Mouse (Mus musculus): ENCODE results near the gene Ckmt2. TPM values are rescaled to one million over a fixed set of nuclear protein-coding genes. Genes with fewer than 3 reads are reported as not detected.

The Ckmt2 gene
- polyA plus RNA-seq, 1 experiment from 2014 or later = 23.8 TPM

- no peaks in the 10 kb centered on the region for H3K4me1 ChIP-seq (ENCODE audit: control insufficient read depth, insufficient read depth, low read length)
- no peak overlapping the region for H3K4me2 ChIP-seq (ENCODE audit: low read depth, low read length)
- no peak overlapping the region for H3K9ac ChIP-seq (ENCODE audit: low read length)
- WGBS = 76% methylated on average over 10 of the region's 10 CpGs
- H3K9me3 ChIP-seq (replicated peaks; ENCODE audit: control insufficient read depth, low read length) = no peaks in the 10 kb centered on the region
- no peak overlapping the region for H3K27ac ChIP-seq (ENCODE audit: low read length)
- H3K36me3 ChIP-seq (ENCODE audit: control insufficient read depth, insufficient read depth, low read length) = no peaks in the 10 kb centered on the region
- no peak overlapping the region for H3K4me3 ChIP-seq (replicated peaks; ENCODE audit: low read length)
- no peak for ATAC-seq (ENCODE audit: insufficient read depth, low FRiP score)
- H3K27me3 ChIP-seq (ENCODE audit: control insufficient read depth, insufficient read depth, low read length) = no peaks in the 10 kb centered on the region
Observed at GRCm38 (mm10) chr13:91877350-91877749, 665 bp upstream of the Ckmt2 start.

DNA sequence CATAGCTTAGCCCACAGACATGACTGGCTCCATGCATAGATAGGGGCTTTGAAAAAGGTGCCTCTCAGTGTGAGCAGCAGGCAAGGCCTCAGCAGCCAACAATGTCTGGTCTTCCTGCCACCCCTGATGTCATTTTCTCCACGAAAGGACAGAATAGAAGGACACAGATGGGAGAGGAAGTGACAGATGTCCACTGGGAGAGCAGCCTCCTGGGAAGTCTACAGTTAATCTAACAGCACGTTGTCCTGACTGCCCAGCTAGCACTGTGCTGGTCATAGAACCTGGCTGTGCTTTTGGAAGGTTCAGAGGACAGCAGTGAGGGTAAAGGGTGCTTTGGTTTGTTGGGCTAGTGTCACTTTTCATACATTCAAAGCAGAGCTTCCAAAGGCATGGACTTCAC lies 1.1 kb downstream of the Ckmt2 start:
- H3K9ac ChIP-seq (ENCODE audit: low read length) = no peak overlapping the region

GRCm38 (mm10) chr13:91874565-91874964 lies 2.1 kb downstream of the Ckmt2 start:
- H3K27ac ChIP-seq (ENCODE audit: low read length) = no peak overlapping the region
- H3K27me3 ChIP-seq (ENCODE audit: control insufficient read depth, insufficient read depth, low read length) = no peaks in the 10 kb centered on the region
- H3K9me3 ChIP-seq (replicated peaks; ENCODE audit: control insufficient read depth, low read length) = no peaks in the 10 kb centered on the region
- no peaks in the 10 kb centered on the region for H3K36me3 ChIP-seq (ENCODE audit: control insufficient read depth, insufficient read depth, low read length)
- WGBS = 77% methylated on average over 7 of the region's 7 CpGs
- no peak for ATAC-seq (ENCODE audit: insufficient read depth, low FRiP score)
- no peaks in the 10 kb centered on the region for H3K4me1 ChIP-seq (ENCODE audit: control insufficient read depth, insufficient read depth, low read length)
- H3K4me3 ChIP-seq (replicated peaks; ENCODE audit: low read length) = no peak overlapping the region
- no peak overlapping the region for H3K4me2 ChIP-seq (ENCODE audit: low read depth, low read length)
- H3K9ac ChIP-seq (ENCODE audit: low read length) = no peak overlapping the region

More for the DNA sequence above, 1.1 kb downstream of the Ckmt2 start:
- no peak for ATAC-seq (ENCODE audit: insufficient read depth, low FRiP score)
- Histone ChIP-seq H3K27ac (ENCODE audit: low read length) (no peak overlapping the region), H3K36me3 (ENCODE audit: control insufficient read depth, insufficient read depth, low read length) (no peaks in the 10 kb centered on the region), H3K27me3 (ENCODE audit: control insufficient read depth, insufficient read depth, low read length) (no peaks in the 10 kb centered on the region), H3K9me3 (replicated peaks; ENCODE audit: control insufficient read depth, low read length) (no peaks in the 10 kb centered on the region), H3K4me1 (ENCODE audit: control insufficient read depth, insufficient read depth, low read length) (no peaks in the 10 kb centered on the region), H3K4me2 (ENCODE audit: low read depth, low read length) (no peak overlapping the region), H3K4me3 (replicated peaks; ENCODE audit: low read length) (no peak overlapping the region)
- 43% methylated on average over 2 of the region's 2 CpGs for WGBS

GRCm38 (mm10) chr13:91873734-91874329 lies 2.9 kb downstream of the Ckmt2 start:
- 63% methylated on average over 7 of the region's 7 CpGs for WGBS
- Histone ChIP-seq H3K9me3 (replicated peaks; ENCODE audit: control insufficient read depth, low read length) (no peaks in the 10 kb centered on the region), H3K27me3 (ENCODE audit: control insufficient read depth, insufficient read depth, low read length) (no peaks in the 10 kb centered on the region), H3K36me3 (ENCODE audit: control insufficient read depth, insufficient read depth, low read length) (no peaks in the 10 kb centered on the region), H3K4me1 (ENCODE audit: control insufficient read depth, insufficient read depth, low read length) (no peaks in the 10 kb centered on the region), H3K9ac (ENCODE audit: low read length) (no peak overlapping the region), H3K4me2 (ENCODE audit: low read depth, low read length) (no peak overlapping the region), H3K27ac (ENCODE audit: low read length) (no peak overlapping the region), H3K4me3 (replicated peaks; ENCODE audit: low read length) (no peak overlapping the region)
- no peak for ATAC-seq (ENCODE audit: insufficient read depth, low FRiP score)

GRCm38 (mm10) chr13:91868577-91868976 lies 8.1 kb downstream of the Ckmt2 start:
- H3K9me3 ChIP-seq (replicated peaks; ENCODE audit: control insufficient read depth, low read length) = no peaks in the 10 kb centered on the region
- H3K4me2 ChIP-seq (ENCODE audit: low read depth, low read length) = no peak overlapping the region
- no peak overlapping the region for H3K27ac ChIP-seq (ENCODE audit: low read length)
- H3K27me3 ChIP-seq (ENCODE audit: control insufficient read depth, insufficient read depth, low read length) = no peaks in the 10 kb centered on the region
- no peaks in the 10 kb centered on the region for H3K36me3 ChIP-seq (ENCODE audit: control insufficient read depth, insufficient read depth, low read length)
- no peak overlapping the region for H3K9ac ChIP-seq (ENCODE audit: low read length)
- ATAC-seq (ENCODE audit: insufficient read depth, low FRiP score) = no peak
- 81% methylated on average over 1 of the region's 1 CpGs for WGBS
- no peak overlapping the region for H3K4me3 ChIP-seq (replicated peaks; ENCODE audit: low read length)
- no peaks in the 10 kb centered on the region for H3K4me1 ChIP-seq (ENCODE audit: control insufficient read depth, insufficient read depth, low read length)

DNA sequence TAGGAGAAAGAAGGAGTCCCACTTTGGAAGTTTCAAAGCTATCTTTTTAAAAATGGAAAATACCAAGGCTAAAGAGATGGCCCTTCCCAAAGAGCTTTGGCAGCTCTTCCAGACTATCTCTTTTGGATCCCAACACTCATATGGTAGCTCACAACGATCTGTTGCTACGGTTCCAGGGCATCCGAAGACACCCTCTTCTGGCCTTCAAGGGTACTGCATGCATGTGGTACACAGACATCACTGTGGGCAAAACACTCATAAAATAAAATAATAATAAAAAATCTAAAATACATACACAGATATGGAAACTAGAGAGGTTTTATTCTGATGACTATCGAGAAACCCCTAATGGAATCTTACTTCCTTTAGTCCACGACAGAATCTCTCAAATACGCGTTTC lies 17.9 kb downstream of the Ckmt2 start:
- Histone ChIP-seq H3K27ac (ENCODE audit: low read length) (no peak overlapping the region), H3K27me3 (ENCODE audit: control insufficient read depth, insufficient read depth, low read length) (no peaks in the 10 kb centered on the region), H3K36me3 (ENCODE audit: control insufficient read depth, insufficient read depth, low read length) (no peaks in the 10 kb centered on the region), H3K9ac (ENCODE audit: low read length) (no peak overlapping the region), H3K4me3 (replicated peaks; ENCODE audit: low read length) (no peak overlapping the region), H3K9me3 (replicated peaks; ENCODE audit: control insufficient read depth, low read length) (no peaks in the 10 kb centered on the region), H3K4me2 (ENCODE audit: low read depth, low read length) (no peak overlapping the region), H3K4me1 (ENCODE audit: control insufficient read depth, insufficient read depth, low read length) (no peaks in the 10 kb centered on the region)
- 81% methylated on average over 7 of the region's 7 CpGs for WGBS
- ATAC-seq (ENCODE audit: insufficient read depth, low FRiP score) = no peak

- H3K4me3 ChIP-seq (replicated peaks; ENCODE audit: low read length) = no peak overlapping the region
- no peaks in the 10 kb centered on the region for H3K9me3 ChIP-seq (replicated peaks; ENCODE audit: control insufficient read depth, low read length)
- H3K4me2 ChIP-seq (ENCODE audit: low read depth, low read length) = no peak overlapping the region
- H3K9ac ChIP-seq (ENCODE audit: low read length) = no peak overlapping the region
- H3K27me3 ChIP-seq (ENCODE audit: control insufficient read depth, insufficient read depth, low read length) = no peaks in the 10 kb centered on the region
- H3K36me3 ChIP-seq (ENCODE audit: control insufficient read depth, insufficient read depth, low read length) = no peaks in the 10 kb centered on the region
- no peaks in the 10 kb centered on the region for H3K4me1 ChIP-seq (ENCODE audit: control insufficient read depth, insufficient read depth, low read length)
- WGBS = 64% methylated on average over 8 of the region's 8 CpGs
- no peak overlapping the region for H3K27ac ChIP-seq (ENCODE audit: low read length)
- ATAC-seq (ENCODE audit: insufficient read depth, low FRiP score) = no peak
Observed at GRCm38 (mm10) chr13:91857427-91857826, 19.3 kb downstream of the Ckmt2 start.

- Histone ChIP-seq H3K36me3 (ENCODE audit: control insufficient read depth, insufficient read depth, low read length) (no peaks in the 10 kb centered on the region), H3K9me3 (replicated peaks; ENCODE audit: control insufficient read depth, low read length) (no peaks in the 10 kb centered on the region), H3K27me3 (ENCODE audit: control insufficient read depth, insufficient read depth, low read length) (no peaks in the 10 kb centered on the region), H3K4me1 (ENCODE audit: control insufficient read depth, insufficient read depth, low read length) (no peaks in the 10 kb centered on the region), H3K4me2 (ENCODE audit: low read depth, low read length) (no peak overlapping the region), H3K9ac (ENCODE audit: low read length) (no peak overlapping the region), H3K4me3 (replicated peaks; ENCODE audit: low read length) (no peak overlapping the region), H3K27ac (ENCODE audit: low read length) (no peak overlapping the region)
- 61% methylated on average over 3 of the region's 3 CpGs for WGBS
- no peak for ATAC-seq (ENCODE audit: insufficient read depth, low FRiP score)
Observed at GRCm38 (mm10) chr13:91854412-91854811, 22.3 kb downstream of the Ckmt2 start.

DNA sequence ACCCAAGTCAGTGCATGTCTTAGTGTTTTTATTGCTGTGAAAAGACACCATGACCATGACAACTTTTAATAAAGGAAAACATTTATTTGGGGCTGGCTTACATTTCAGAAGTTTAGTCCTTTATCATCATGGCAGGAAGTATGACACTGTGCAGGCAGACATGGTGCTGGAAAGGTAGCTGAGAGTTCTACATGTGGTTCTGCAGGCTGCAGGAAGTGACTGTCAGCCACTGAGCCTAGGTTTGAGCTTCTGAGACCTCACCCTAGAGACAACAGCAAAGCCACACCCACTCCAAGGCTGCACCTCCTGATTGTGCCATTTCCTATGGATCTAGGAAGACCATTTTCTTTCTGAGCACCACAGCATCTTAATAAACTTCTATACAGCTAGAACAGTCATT lies 48.8 kb downstream of the Ckmt2 start:
- Histone ChIP-seq H3K27me3 (ENCODE audit: control insufficient read depth, insufficient read depth, low read length) (no peaks in the 10 kb centered on the region), H3K27ac (ENCODE audit: low read length) (no peak overlapping the region), H3K4me3 (replicated peaks; ENCODE audit: low read length) (no peak overlapping the region)

GRCm38 (mm10) chr13:91826066-91826465 lies 50.6 kb downstream of the Ckmt2 start:
- 87% methylated on average over 2 of the region's 2 CpGs for WGBS
- no peak for ATAC-seq (ENCODE audit: insufficient read depth, low FRiP score)

More for the DNA sequence above, 48.8 kb downstream of the Ckmt2 start:
- H3K4me2 ChIP-seq (ENCODE audit: low read depth, low read length) = no peak overlapping the region
- no peak for ATAC-seq (ENCODE audit: insufficient read depth, low FRiP score)
- no peak overlapping the region for H3K9ac ChIP-seq (ENCODE audit: low read length)
- no peaks in the 10 kb centered on the region for H3K36me3 ChIP-seq (ENCODE audit: control insufficient read depth, insufficient read depth, low read length)
- H3K4me1 ChIP-seq (ENCODE audit: control insufficient read depth, insufficient read depth, low read length) = no peaks in the 10 kb centered on the region
- no peaks in the 10 kb centered on the region for H3K9me3 ChIP-seq (replicated peaks; ENCODE audit: control insufficient read depth, low read length)

More at GRCm38 (mm10) chr13:91826066-91826465, 50.6 kb downstream of the Ckmt2 start:
- H3K27me3 ChIP-seq (ENCODE audit: control insufficient read depth, insufficient read depth, low read length) = no peaks in the 10 kb centered on the region
- H3K9ac ChIP-seq (ENCODE audit: low read length) = no peak overlapping the region
- H3K4me2 ChIP-seq (ENCODE audit: low read depth, low read length) = no peak overlapping the region
- H3K9me3 ChIP-seq (replicated peaks; ENCODE audit: control insufficient read depth, low read length) = no peaks in the 10 kb centered on the region
- no peaks in the 10 kb centered on the region for H3K4me1 ChIP-seq (ENCODE audit: control insufficient read depth, insufficient read depth, low read length)
- no peak overlapping the region for H3K27ac ChIP-seq (ENCODE audit: low read length)
- no peaks in the 10 kb centered on the region for H3K36me3 ChIP-seq (ENCODE audit: control insufficient read depth, insufficient read depth, low read length)
- H3K4me3 ChIP-seq (replicated peaks; ENCODE audit: low read length) = no peak overlapping the region
